Mouse (Mus musculus) megakaryocyte progenitor cell, adult 5-6 weeks (primary cell): ENCODE data around the gene Paox. TPM values are rescaled to one million over a fixed set of nuclear protein-coding genes. Genes with fewer than 3 reads are reported as not detected.

Experiments used
- ATAC-seq: replicated peaks from 2 replicates; pipeline ENCODE4 v1.8.0; 2016; ENCODE audit warnings: mild to moderate bottlenecking, moderate TSS enrichment, inconsistent platforms; ENCODE audit not compliant: poor library complexity
- total RNA-seq, 2 experiments: library from RNA; stranded (forward) in 1 of 2; stranded (reverse) in 1 of 2; fragments of 157-497, 149-512 nt in 1 of 2; fragments of 200-1000 nt in 1 of 2; gene quantifications; 2 replicates each; pipeline versions ENCODE4 v1.2.3 to v1.2.4; 2015 to 2017

The Paox gene
- total RNA-seq, 2 experiments from 2014 or later = 15.7 to 31.7 TPM

GRCm38 (mm10) chr7:140169386-140169785 is 53.8 kb downstream of the Paox start:
- ATAC-seq = no peak

GRCm38 (mm10) chr7:140170863-140171262 is 55.3 kb downstream of the Paox start:
- no peak for ATAC-seq

- ATAC-seq = no peak
These were observed 57.3 kb downstream of the Paox start, which contains the start of gene Olfr523 for GRCm38 (mm10) chr7:140172936-140173335. Gene Olfr523, plus strand, starts transcription at chr7:140173217.

- ATAC-seq = no peak
These were observed 63.6 kb downstream of the Paox start for GRCm38 (mm10) chr7:140179176-140179575.

GRCm38 (mm10) chr7:140180692-140181091 is 65.1 kb downstream of the Paox start:
- no peak for ATAC-seq

- ATAC-seq = no peak
These were observed 68.6 kb downstream of the Paox start for GRCm38 (mm10) chr7:140184206-140184605.

Other genes with a start within 250 kb of the Paox start
- gene Kndc1, start 221.1 kb upstream of the Paox start, total RNA-seq (2015) = not detected in 2 replicates
- not detected in 2 replicates for gene Kndc1, start 221.1 kb upstream of the Paox start, total RNA-seq (2017)
- gene Utf1, start 172.0 kb upstream of the Paox start, total RNA-seq (2015) = not detected in 2 replicates
- not detected in 2 replicates for gene Utf1, start 172.0 kb upstream of the Paox start, total RNA-seq (2017)
- 0.10 and 0.27 TPM in 2 replicates for gene 6430531B16Rik, start 137.0 kb upstream of the Paox start, total RNA-seq (2015)
- gene 6430531B16Rik, start 137.0 kb upstream of the Paox start, total RNA-seq (2017) = 0.57 TPM in 1 of 2 replicates, not detected in the other
- gene Adam8, start 123.2 kb upstream of the Paox start, total RNA-seq (2015) = 1.3 and 1.9 TPM in 2 replicates
- 1.3 and 1.7 TPM in 2 replicates for gene Adam8, start 123.2 kb upstream of the Paox start, total RNA-seq (2017)
- 32.2 and 34.8 TPM in 2 replicates for gene Zfp511, start 79.4 kb upstream of the Paox start, total RNA-seq (2015)
- 21.0 and 21.1 TPM in 2 replicates for gene Zfp511, start 79.4 kb upstream of the Paox start, total RNA-seq (2017)
- gene Tubgcp2, start 79.1 kb upstream of the Paox start, total RNA-seq (2015) = 24.0 and 25.8 TPM in 2 replicates
- 35.2 and 36.5 TPM in 2 replicates for gene Tubgcp2, start 79.1 kb upstream of the Paox start, total RNA-seq (2017)
- gene Msx3, start 66.7 kb upstream of the Paox start, total RNA-seq (2015) = not detected in 2 replicates
- not detected in 2 replicates for gene Msx3, start 66.7 kb upstream of the Paox start, total RNA-seq (2017)
- not detected in 2 replicates for gene Caly, start 33.3 kb upstream of the Paox start, total RNA-seq (2015)
- not detected in 2 replicates for gene Caly, start 33.3 kb upstream of the Paox start, total RNA-seq (2017)
- not detected in 2 replicates for gene Prap1, start 22.4 kb upstream of the Paox start, total RNA-seq (2015)
- gene Prap1, start 22.4 kb upstream of the Paox start, total RNA-seq (2017) = not detected in 2 replicates
- gene Fuom, start 13.4 kb upstream of the Paox start, total RNA-seq (2015) = 6.9 and 7.9 TPM in 2 replicates
- 10.8 and 11.5 TPM in 2 replicates for gene Fuom, start 13.4 kb upstream of the Paox start, total RNA-seq (2017)
- 108 and 109 TPM in 2 replicates for gene Echs1, start 677 bp downstream of the Paox start, total RNA-seq (2015)
- gene Echs1, start 677 bp downstream of the Paox start, total RNA-seq (2017) = 95.5 and 147 TPM in 2 replicates
- gene Mtg1, start 21.8 kb downstream of the Paox start, total RNA-seq (2015) = 23.8 and 29.2 TPM in 2 replicates
- gene Mtg1, start 21.8 kb downstream of the Paox start, total RNA-seq (2017) = 10.4 and 11.4 TPM in 2 replicates
- not detected in 2 replicates for gene Sprn, start 39.1 kb downstream of the Paox start, total RNA-seq (2015)
- not detected in 2 replicates for gene Sprn, start 39.1 kb downstream of the Paox start, total RNA-seq (2017)
- not detected in 2 replicates for gene Olfr522, start 49.0 kb downstream of the Paox start, total RNA-seq (2015)
- not detected in 2 replicates for gene Olfr522, start 49.0 kb downstream of the Paox start, total RNA-seq (2017)
- gene Olfr523, start 57.4 kb downstream of the Paox start, total RNA-seq (2015) = not detected in 2 replicates
- not detected in 2 replicates for gene Olfr523, start 57.4 kb downstream of the Paox start, total RNA-seq (2017)
- gene Olfr524, start 90.2 kb downstream of the Paox start, total RNA-seq (2015) = not detected in 2 replicates
- gene Olfr524, start 90.2 kb downstream of the Paox start, total RNA-seq (2017) = not detected in 2 replicates
- not detected in 2 replicates for gene Cd163l1, start 102.5 kb downstream of the Paox start, total RNA-seq (2015)
- gene Cd163l1, start 102.5 kb downstream of the Paox start, total RNA-seq (2017) = 0.21 TPM in 1 of 2 replicates, not detected in the other
- gene 5830411N06Rik, start 131.5 kb downstream of the Paox start, total RNA-seq (2015) = not detected in 2 replicates
- not detected in 2 replicates for gene 5830411N06Rik, start 131.5 kb downstream of the Paox start, total RNA-seq (2017)
- not detected in 2 replicates for gene Olfr525, start 205.1 kb downstream of the Paox start, total RNA-seq (2015)
- not detected in 2 replicates for gene Olfr525, start 205.1 kb downstream of the Paox start, total RNA-seq (2017)
- gene Olfr527, start 218.2 kb downstream of the Paox start, total RNA-seq (2015) = not detected in 2 replicates
- not detected in 2 replicates for gene Olfr527, start 218.2 kb downstream of the Paox start, total RNA-seq (2017)
- 0.07 TPM in 1 of 2 replicates, not detected in the other for gene Olfr60, start 245.9 kb downstream of the Paox start, total RNA-seq (2015)
- gene Olfr60, start 245.9 kb downstream of the Paox start, total RNA-seq (2017) = not detected in 2 replicates